Mouse (Mus musculus) liver, adult 2 months (tissue): ENCODE data around the gene Card10.

ENCODE experiments used
- CTCF ChIP-seq: fragments of 200-500 bp; IDR thresholded peaks from 2 replicates; pipeline ENCODE4 v1.5.1; 2011; ENCODE audit warnings: low read depth, low read length, control low read depth
- POLR2A ChIP-seq: fragments of 200-500 bp; IDR thresholded peaks from 2 replicates; pipeline ENCODE4 v1.6.1; 2011; ENCODE audit warnings: low read length, control low read depth; ENCODE audit not compliant: insufficient read depth; ENCODE audit errors: extremely low read depth

DNA sequence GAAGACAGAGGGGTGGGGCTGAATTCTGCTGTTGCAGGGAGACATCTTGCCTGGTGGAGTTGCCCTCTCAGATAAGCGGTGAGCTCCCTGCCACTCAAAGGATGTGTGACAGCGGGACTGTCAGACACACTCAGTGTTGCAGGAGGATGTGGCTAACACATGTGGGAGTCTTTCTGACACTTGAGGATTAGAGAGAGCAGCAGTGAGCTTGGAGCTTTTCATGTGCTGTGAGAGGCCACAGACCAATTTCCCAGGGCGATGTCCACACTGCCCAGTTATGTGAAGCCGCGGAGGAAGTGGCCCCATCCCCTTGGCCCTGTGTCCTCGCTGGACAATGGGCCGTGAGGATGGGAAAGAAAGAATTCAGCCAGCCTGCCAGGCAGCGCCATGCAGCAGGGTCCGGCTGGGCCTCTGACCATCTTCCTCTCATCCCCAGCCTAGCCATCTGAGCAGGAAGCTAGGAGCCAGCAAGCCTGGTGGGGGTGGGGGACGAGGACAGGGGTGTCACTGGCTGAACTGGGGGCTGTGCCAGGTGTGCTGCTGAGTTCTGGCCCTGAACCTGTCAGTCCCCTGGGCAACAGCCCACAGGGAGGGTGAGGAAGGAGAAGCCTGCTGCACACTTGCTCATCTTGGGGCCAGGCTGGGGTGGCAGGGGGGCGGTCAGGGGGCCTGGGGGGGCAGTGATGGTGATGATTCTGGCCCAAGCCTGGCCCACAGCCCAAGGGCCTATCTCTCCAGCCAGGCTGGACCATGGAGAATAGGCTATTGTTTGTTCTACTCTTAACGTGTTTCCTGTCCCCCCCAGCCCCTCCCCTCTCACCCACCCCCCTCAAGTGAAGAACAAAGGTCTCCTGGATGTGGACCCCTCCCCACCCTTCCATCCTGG is 32.6 kb upstream of the Card10 start:
- no peak for TF ChIP-seq CTCF
- TF ChIP-seq POLR2A: no peak
